Mouse (Mus musculus) T-cell, adult 66 days (primary cell): ENCODE measurements around the gene Terb2. TPM values are rescaled to one million over a fixed set of nuclear protein-coding genes. Genes with fewer than 3 reads are reported as not detected.

Source experiments
- total RNA-seq, 2 experiments: library from RNA; stranded (reverse); gene quantifications; 3 replicates in 1 of 2; 4 replicates in 1 of 2; pipeline ENCODE4 v1.2.4; 2023

Terb2 gene
- not detected for total RNA-seq

DNA sequence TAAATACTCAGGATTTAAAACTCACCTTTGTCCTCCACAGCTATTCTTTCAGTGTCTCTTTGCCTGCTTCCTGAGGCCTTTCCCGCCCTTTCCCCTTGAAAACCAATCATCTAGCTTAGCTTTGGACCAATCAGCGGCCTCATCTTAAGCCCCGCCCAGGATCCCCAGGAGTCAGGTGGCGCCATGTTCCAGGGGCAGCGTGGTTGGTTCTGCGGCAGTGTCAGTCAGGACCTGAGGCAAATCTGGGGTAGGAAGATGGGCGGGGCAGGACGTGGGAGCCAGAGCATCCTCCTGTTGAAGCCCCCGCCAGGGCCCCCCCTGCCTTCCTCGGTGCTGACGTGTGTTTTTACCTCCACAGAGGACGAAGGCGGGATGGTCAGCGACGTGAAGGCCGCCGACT is at the start of gene Terb2, which contains the start of gene Patl2:
Terb2 (plus strand) TSS at position 167 of the 400 bp plus-strand sequence.
Patl2 (minus strand) TSS at position 84 of the 400 bp plus-strand sequence.

DNA sequence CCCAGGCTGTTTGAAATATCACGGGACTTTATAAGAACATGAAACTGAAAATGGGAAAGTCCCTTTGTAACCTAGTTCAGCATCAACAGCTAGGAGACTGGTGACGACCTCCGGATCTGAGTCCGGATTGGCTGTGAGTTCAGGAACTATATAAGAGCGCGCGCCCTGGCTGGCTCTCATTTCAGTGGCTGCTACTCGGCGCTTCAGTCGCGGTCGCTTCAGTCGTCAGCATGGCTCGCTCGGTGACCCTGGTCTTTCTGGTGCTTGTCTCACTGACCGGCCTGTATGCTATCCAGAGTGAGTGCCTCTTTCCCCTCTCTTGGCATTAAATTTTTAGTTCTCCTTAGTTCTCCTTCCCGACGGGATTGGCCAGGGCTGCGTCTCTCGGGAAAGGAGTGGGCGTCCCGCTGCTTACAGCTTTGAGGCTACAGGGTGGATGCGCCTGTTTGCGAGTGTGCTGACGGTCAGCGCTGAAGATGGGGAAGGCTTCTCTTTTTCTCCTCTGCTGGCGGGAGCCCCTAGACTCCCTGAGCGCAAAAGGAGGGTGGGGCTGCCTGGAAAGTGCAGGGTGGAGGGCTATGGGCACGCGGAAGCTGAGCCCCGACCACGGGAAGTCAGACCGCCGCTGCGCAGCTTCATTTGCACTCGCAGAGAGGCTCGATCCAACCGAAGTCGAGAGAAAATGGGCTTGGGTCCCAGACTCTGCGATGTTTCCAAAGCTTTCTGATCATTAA is 38.4 kb upstream of the Terb2 start, which contains the start of gene B2m:
B2m (plus strand) TSS at position 179 of the 734 bp plus-strand sequence.

DNA sequence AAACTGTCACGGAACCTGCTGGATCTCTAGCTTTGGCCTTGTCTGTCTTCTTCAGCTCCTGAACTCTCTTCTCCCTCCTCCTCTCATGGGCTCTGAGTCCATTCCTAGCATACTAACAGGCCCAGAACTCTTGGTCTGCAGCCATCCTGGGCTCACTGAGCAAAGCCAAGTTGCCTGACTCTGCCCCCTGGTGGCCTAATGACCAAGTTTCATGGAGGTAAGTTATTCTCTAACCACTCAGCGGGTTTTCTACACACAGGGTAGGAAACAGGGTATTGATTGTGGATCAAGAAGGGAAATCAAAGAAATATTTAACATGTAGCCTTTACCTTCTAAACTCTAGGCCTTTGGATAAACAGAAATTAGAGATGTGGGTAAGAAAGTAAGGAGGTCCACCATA is 25.4 kb upstream of the Terb2 start, which contains the start of gene Trim69:
Trim69 (plus strand) TSS at position 21 of the 400 bp plus-strand sequence.

DNA sequence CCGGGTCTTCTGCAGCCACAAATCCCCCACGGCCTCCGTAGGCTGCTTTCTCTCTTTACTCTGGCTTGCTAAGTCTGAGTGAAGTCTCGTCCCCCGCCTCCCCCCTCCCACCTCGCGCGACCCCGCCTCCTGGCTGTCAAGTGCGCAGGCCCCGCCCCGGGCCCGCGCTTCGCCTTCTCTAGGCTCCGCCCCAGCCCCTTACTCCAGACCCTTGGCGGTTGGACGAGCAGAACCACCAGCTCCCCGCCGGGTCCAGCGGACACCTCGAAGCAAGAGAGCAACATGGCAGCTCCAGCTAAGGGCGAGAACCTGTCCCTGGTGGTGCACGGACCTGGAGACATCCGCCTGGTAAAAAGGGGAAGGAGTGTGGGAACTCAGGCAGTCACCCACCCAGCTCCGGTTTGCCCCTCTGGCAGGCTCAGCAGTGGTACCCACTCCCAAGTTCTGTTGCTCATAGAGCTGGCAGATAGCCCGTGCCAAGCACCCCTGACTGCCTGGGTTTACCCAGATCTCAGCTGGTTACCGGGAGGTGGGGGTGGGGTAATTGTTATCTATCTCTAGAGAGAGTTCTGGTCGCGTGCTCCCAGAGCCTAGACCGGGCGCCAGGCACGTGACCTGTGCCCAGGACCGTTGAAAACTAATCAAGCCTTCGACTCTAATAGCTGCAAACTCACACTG is 48.7 kb downstream of the Terb2 start, which contains the start of gene Sord:
Sord (plus strand) TSS at position 139 of the 678 bp plus-strand sequence.

Other genes starting within 250 kb of the Terb2 start
- gene Ctdspl2, start 230.3 kb upstream of the Terb2 start, total RNA-seq, result 10 to 100 TPM; 40.6 to 52.3 TPM
- gene Mageb3, start 230.2 kb upstream of the Terb2 start, total RNA-seq, result not detected
- gene Eif3j1, start 157.7 kb upstream of the Terb2 start, total RNA-seq, result 10 to 100 TPM; 40.7 to 49.5 TPM
- 10 to 100 TPM; 25.8 to 28.9 TPM for gene Spg11, start 67.9 kb upstream of the Terb2 start, total RNA-seq
- gene B2m, start 38.6 kb upstream of the Terb2 start, total RNA-seq, result 1,000 to 10,000 TPM; 2,534 to 2,720 TPM
- gene Trim69, start 25.6 kb upstream of the Terb2 start, total RNA-seq, result 1 to 10 TPM; 1.3 to 1.7 TPM
- gene Patl2, start 83 bp upstream of the Terb2 start, total RNA-seq, result not detected
- gene Sord, start 48.5 kb downstream of the Terb2 start, total RNA-seq, result 1 to 10 TPM; 3.3 to 4.0 TPM
- gene Duox2, start 112.2 kb downstream of the Terb2 start, total RNA-seq, result not detected
- gene Duoxa2, start 112.6 kb downstream of the Terb2 start, total RNA-seq, result not detected
- gene Duoxa1, start 127.5 kb downstream of the Terb2 start, total RNA-seq, result not detected
- gene Duox1, start 129.4 kb downstream of the Terb2 start, total RNA-seq, result not detected
- 1 to 10 TPM; 7.6 to 8.6 TPM for gene Shf, start 182.9 kb downstream of the Terb2 start, total RNA-seq
- 100 to 1,000 TPM; 135 to 138 TPM for gene Slc28a2, start 240.2 kb downstream of the Terb2 start, total RNA-seq